Mouse (Mus musculus): ENCODE data around the gene Ufsp2.

Gene Ufsp2

DNA sequence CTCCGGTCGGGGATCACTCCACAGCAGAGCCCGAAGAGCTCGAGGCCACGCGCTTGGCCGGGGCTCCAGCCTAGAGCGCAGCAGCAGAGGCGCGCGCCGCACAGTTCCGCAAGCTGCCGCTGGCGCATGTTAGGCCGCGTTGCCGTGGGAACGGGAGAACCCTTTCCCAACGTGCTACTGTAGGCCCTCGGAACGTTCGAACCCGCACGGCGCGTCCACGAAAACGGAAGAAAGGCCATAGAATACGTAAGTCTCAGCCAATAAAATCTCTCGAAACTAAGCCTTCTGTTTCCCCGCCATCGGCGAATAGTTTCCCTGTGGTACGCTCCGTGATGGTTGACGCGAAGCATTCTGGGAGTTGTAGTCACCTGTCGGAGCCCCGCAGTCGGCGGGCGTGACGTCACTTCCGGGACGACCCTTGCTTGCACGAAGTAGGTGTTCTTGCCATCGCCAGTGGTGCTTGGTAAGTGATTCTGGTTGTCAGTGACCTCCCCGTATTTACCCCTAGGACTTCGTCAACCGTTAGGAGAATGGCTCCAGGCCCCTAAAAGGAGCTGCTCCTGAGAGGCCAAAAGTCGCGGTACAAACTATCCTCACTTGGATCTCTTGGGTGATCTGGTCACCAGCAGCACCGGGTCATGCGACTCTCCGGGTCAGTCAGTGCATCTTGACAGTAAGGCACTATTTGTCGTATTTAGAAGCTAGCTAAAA lies at the start of gene Ufsp2, which contains the start of gene 1700029J07Rik:
Ufsp2 (plus strand) TSS at position 403 of the 711 bp plus-strand sequence.
1700029J07Rik (minus strand) TSS at position 127 of the 711 bp plus-strand sequence.
- in situ Hi-C loops (cut with MboI, MseI): loop anchor here (25.0 kb wide), 2 partner anchors 1562 to 1737 kb away; partner anchors contain the start of genes Cdkn2aip, Rwdd4a and Trappc11

DNA sequence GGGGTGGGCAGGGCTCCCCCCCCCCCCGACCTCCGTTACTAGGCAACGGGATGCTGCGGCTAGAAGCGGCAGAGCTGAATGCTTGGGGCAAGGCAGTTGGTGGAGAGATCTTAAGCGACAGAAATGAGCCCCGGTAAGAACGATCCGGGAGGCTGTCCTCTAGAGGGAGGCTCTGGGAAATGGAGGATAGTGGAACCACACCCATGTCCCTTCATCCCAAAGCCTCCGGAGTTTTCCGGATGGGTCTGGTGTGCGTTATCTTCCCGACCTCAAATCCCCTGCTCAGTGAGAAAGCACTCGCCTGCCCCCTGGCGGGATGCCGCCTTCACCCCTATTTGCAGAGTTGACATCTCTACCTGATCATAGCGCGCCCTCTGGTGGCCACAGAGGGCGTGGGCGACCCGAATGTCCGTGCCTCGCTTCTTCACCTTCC lies 40.7 kb upstream of the Ufsp2 start, which contains the start of gene Ccdc110:
Ccdc110 (plus strand) TSS at position 38 of the 433 bp plus-strand sequence.
- in situ Hi-C loops (cut with MboI, MseI): loop anchor here (5.0 kb wide), 3 partner anchors 117 to 882 kb away; no protein-coding TSS in a partner anchor

DNA sequence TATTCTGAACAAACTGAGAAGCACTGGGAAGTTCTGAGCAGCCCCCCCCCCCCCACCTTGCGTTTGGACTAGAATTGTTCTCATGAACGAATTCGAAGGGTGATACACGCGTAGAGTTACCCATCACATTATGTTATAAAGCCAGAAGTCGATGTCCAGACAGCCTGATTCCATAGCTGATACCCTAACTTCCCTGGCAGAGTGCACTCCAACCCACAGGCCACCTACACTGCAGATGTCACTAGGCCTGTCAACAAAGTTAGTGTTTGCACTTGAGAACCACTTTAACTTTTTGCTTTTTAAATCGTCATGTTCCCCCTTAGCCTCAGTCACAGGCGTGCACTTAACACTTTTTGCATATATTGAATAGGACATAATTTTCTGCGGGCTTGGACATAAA lies 38.3 kb upstream of the Ufsp2 start:
- in situ Hi-C loops (cut with MboI, MseI): no loop called here

DNA sequence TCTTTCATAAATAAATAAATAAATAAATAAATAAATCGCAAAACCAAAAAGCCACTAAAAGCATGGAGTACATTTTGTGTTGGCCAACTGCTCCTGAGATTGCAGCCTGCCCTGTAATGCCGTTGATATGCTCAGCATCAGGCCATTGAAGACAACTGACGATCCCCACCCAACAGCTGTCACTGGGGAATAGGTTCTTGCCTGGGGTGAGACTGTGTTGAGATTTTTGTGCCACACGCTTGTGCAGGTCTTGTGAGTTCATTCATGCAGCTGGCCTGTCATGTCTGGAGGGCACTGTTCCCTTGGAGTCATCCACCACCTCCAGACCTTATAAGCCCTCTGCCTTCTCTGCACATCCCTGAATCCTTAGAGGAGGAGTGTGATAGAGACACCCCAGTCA lies 29.0 kb upstream of the Ufsp2 start:
- in situ Hi-C loops (cut with MboI, MseI): loop anchor here (10.0 kb wide), 1 partner anchor 601 kb away; no protein-coding TSS in a partner anchor

DNA sequence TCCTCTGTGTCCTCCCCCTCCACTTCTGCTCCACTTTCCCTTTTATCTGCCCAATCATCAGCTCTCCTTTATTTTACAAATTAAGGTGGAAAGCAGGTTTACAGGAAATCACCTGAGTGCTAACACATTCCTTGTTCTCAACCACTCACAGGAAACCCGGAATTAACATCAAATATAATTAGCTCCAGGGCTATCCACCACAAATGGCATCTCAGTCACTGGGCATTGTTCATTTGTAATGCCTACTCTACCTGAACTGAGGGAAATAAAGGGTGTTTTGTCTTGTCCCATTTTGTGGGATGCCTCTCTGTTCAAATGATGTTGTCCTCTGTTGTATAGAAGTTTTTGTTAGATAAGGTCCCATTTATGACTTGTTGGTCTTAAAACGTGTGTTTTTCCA lies 24.7 kb upstream of the Ufsp2 start:
- in situ Hi-C loops (cut with MboI, MseI): no loop called here

DNA sequence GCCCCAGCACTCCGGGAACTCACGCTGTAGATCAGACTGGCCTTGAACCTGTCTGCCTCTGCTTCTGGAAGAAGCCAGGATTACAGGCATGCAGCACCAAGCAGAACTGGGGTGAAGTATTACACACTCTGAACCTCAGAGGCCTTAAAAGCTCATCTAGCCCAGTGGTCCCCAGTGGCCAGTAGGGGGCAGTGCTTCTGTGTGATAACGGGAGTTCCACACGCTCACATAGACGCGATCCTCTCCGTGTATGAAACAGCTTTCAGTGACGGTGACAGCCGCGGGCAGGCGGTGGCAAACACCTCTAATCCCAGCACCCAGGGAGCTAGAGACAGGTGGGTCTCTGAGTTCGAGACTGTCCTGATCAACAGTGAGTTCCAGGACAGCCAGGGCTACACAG lies 4.4 kb upstream of the Ufsp2 start:
- in situ Hi-C loops (cut with MboI, MseI): no loop called here

DNA sequence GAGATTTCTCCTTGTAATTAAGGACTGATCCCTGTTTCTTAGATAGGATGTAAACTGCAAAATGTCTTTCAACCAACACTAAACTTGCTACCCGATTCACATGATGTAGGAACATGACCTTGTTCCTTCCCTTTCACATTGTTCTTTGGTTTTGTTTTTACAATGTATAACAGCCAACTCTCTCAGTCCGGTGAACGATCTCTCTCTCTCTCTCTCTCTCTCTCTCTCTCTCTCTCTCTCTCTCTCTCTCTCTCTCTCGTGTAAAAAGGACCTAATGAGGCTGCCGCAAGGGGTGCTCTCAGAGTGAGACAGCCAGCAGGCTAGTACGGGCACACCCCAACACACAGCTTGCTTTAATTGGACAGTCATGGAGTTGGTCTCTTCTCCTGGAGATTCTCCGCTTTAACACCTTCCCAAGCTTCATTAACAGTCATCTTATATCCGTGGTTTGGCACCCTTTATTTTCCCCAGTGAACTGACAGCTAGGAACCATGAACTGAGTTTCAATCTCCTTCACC lies 1.3 kb upstream of the Ufsp2 start:
- in situ Hi-C loops (cut with MboI, MseI): no loop called here

DNA sequence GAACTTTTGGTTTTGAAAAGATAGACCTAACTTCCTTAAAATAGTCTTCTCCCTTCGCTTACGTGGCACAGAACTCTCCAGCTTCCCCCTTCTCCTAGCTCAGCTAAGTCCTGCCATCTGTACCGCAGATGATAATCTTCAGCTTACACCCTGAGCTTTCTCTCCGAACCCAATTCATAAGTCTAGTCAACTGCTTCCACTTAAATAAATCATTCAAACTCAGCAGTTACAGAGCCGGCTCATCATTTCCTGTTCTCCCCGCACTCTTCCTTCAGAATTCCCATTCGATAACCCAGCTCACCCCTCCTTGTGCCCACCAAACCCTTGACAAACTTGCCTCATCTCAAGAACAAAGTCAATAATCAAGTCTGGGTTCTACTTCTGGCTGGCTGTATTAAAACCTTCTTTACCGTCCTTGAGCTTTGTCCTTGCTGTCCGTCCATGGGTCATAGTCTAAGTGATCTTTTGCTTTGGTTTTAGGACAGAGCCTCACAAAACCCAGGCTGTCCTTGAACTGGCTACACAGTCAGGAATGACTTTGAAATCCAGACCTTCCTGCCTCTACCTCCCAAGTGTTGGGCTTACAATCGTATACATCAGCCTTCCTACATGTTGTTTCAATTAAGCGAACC lies 625 bp downstream of the Ufsp2 start:
- in situ Hi-C loops (cut with MboI, MseI): loop anchor here (25.0 kb wide), 2 partner anchors 1561 to 1736 kb away; partner anchors contain the start of genes Cdkn2aip, Rwdd4a and Trappc11

DNA sequence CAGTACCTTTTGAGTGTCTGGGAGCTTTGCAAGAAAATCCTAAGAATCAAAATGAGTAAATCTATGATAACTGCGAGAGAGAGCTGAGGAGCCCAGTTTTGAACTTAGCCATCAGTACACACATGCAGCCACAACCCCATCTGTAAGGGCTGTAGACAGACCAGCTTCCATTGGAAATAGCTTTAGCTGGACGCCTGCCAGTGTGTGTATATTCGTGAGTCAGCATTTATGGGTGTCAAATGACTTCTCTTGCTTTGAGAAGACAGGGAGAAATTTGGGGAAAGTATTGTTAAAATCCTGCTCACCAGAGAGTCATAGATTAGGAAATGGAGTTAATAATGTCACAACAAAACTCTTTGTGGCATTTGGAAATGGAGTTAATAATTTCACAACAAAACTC lies 11.3 kb downstream of the Ufsp2 start:
- in situ Hi-C loops (cut with MboI, MseI): loop anchor here (25.0 kb wide), 2 partner anchors 1551 to 1726 kb away; partner anchors contain the start of genes Cdkn2aip, Rwdd4a and Trappc11

DNA sequence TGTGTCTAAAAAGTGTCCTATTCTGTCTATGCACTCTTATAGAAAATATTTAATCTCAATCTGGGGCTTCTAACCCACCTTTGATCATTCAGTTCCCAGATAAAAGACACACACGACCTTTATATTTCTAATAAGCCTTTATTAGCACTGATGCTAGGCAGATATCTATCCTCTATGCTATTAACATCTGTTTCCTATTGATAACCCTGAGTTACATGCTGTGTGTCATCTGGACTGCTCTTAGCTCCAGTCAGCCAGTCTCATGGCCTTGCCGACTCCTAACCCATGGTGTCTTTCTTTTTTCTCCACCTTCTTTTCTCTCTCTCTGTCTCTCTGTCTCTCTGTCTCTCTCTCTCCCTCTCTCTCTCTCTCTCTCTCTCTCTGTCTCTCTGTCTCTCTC lies 12.9 kb downstream of the Ufsp2 start:
- in situ Hi-C loops (cut with MboI, MseI): loop anchor here (25.0 kb wide), 2 partner anchors 1549 to 1724 kb away; partner anchors contain the start of genes Cdkn2aip, Rwdd4a and Trappc11

DNA sequence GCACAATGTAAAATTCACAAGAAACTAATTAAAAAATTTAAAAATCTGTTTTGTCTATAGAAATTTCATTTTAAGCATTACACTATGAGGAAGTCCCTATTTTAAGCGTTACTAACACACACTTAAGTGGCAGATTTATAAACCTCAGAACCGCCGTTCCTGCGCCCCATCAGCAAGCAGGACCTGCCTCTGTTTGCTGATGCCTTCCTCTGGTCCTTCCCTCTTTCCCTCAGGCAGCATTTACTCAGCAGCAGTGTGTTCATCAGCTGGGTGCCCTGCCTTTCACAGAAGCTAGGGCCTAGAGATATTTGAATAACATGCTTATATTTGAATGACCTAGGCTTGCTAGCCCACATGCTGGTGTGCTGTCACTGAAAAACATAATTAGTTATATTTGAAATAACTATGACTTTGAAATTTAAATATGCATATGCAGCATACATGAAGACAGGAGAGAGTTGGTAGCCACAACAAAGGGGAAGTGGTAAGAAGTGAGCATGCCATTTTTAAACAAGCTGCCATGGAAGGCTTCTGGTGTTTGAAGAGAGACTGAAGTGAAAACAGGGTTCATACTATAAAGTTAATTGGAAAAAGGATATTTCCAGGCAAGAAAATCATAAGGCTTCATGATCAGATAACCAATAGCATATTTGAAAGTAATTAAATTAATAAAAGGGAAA lies 15.4 kb downstream of the Ufsp2 start:
- in situ Hi-C loops (cut with MboI, MseI): loop anchor here (25.0 kb wide), 2 partner anchors 1547 to 1722 kb away; partner anchors contain the start of genes Cdkn2aip, Rwdd4a and Trappc11

DNA sequence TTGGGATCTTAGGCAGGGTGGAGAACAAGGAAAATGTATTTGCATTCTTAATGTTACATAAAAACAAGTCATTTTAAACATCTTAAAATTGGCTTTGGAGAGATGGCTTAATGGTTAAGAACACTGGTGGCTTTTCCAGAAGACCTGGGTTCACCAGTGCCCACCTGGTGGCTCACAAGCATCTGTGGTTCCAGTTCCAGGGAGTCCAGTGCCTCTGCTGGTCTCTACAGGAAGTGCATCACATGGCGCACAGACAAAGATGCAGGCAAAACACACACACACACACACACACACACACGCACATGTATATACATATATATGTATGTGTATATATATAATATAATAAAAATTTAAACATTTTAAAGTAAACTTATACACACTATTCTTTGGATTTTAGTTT lies 18.8 kb downstream of the Ufsp2 start:
- in situ Hi-C loops (cut with MboI, MseI): loop anchor here (25.0 kb wide), 2 partner anchors 1543 to 1718 kb away; partner anchors contain the start of genes Cdkn2aip, Rwdd4a and Trappc11

DNA sequence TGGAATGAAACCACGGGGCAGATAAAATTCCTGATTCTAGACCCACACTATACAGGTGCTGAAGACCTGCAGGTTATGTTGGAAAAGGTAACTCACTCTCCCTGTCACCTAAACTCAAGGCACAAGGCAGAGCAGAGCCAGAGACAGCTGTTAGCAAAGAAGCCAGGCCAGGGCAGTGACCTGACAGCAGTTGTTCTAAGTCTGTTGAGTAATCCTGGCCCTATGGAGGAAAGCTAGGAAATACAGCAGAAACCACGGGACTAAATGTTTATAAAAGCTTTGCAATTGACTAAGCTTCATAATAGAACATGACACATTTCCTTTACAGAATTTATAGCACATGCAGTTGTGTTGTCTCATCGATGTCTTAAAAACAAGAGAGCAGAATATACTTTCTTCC lies 20.2 kb downstream of the Ufsp2 start:
- in situ Hi-C loops (cut with MboI, MseI): loop anchor here (25.0 kb wide), 2 partner anchors 1542 to 1717 kb away; partner anchors contain the start of genes Cdkn2aip, Rwdd4a and Trappc11

DNA sequence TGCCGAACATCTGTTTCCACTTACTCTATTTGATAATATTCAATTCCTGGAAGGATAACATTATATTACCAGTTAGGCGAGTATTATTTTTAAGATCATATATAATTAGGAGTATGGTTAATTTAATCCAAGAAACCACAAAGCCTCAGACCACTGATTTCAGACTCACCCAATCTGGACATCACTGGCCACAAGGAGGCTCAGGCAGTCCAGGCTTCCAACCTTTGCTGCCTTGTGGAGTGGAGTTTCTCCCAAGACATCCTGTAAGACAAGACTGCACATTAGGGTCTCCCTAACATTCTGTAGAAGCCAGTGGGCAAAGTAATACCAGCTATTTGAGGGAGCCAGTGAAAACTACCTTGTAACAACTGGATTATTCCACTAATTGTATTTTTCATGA lies 22.9 kb downstream of the Ufsp2 start:
- in situ Hi-C loops (cut with MboI, MseI): loop anchor here (25.0 kb wide), 2 partner anchors 1539 to 1714 kb away; partner anchors contain the start of genes Cdkn2aip, Rwdd4a and Trappc11

DNA sequence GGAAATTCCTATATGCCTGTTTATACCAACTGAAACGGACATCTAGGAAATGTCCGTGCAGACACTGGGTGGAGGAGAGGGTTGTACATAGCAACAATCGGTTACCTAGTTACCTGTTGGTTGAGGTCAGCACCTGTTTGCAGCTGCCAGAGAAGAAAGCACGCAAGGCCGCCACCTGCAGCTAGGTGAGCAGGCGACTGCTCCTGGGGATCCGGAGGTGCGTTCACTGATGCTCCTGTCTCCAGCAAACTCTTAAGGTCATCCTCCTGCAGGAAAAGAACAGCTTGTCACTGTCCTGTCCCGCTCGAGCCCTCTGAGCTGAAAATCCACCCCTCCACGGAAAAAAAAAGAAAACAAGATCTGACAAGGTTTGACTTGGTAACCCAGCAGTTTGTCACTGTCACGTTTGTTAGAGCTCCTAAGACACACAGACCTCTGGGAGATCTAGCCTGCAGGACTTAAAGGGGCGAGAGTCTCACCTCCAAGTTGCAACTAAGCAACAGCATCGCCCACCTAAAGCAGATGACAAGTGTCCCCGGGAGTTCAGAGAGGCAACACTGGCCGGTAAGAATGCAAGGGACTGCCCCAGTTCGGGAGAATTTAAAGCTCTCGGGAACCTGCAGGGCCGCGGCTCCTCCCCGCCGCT lies 23.9 kb downstream of the Ufsp2 start, which contains the start of gene Lrp2bp:
Lrp2bp (plus strand) TSS at position 166 of the 646 bp plus-strand sequence.
- in situ Hi-C loops (cut with MboI, MseI): loop anchor here (25.0 kb wide), 2 partner anchors 1538 to 1713 kb away; partner anchors contain the start of genes Cdkn2aip, Rwdd4a and Trappc11

DNA sequence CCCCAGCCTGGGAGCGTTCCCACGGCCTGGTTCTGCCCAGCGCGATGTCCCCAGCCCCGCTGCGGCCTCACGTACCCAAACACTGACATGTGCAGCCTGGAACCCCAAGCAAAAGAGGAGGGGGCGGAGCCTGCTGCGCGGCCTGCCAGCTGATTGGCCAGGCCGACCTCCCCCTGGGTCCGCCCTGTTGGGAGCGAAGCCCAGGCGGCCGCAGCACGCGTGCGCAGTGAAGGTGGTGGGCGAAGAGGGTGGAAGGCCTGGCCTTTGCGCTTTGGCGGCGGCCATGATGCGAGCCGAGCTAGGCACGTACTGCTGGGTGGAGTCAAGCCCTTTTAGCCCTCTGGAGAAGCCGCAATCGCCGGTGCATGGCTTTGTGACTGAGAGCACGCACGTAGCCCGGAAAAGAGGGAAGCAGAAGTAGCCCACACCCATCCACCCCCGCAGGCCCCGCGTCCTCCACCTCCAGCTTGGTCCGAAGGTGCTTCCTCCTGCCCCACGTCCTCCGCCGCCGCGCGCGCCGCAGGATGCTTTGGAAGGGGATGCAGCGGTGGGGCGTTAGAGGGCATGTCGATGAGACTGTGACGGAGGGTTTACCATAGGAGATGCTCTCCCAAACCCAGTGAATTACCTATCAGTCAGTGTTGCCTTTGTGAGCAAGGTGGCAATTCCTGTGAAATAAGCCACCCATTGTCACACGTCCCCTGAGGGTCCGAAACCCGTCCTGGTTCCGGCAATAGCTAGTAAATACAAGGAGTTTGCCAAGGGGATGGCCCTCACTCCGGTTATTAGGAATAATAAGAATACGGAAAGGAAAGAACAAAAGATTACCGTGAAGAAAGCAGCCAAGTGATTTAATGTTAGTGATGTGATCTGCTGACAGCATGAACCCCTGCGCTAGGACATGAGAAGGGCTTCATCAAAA lies 24.7 kb downstream of the Ufsp2 start:
- in situ Hi-C loops (cut with MboI, MseI): loop anchor here (25.0 kb wide), 2 partner anchors 1537 to 1712 kb away; partner anchors contain the start of genes Cdkn2aip, Rwdd4a and Trappc11

DNA sequence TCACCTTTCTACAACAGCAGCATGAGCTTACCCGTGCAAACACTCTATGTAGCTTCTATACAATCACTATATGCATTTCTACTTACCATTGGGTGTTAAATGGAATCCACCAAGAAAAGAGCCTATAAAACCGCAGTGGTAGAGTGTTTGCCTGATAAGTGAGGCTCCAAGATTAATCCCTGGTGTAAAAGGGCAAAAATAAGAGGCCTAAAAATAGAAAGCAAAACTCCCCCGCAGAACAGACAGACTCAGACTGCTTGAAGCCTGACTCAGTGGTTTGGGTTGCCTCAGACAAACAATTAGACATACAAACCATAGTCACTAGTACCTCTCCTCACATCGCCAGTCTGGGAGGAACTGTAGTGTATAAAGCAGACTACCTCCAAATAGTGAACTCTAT lies 30.3 kb downstream of the Ufsp2 start, which contains the start of gene Ankrd37:
Ankrd37 (minus strand) TSS at position 112 of the 400 bp plus-strand sequence.
- in situ Hi-C loops (cut with MboI, MseI): no loop called here

DNA sequence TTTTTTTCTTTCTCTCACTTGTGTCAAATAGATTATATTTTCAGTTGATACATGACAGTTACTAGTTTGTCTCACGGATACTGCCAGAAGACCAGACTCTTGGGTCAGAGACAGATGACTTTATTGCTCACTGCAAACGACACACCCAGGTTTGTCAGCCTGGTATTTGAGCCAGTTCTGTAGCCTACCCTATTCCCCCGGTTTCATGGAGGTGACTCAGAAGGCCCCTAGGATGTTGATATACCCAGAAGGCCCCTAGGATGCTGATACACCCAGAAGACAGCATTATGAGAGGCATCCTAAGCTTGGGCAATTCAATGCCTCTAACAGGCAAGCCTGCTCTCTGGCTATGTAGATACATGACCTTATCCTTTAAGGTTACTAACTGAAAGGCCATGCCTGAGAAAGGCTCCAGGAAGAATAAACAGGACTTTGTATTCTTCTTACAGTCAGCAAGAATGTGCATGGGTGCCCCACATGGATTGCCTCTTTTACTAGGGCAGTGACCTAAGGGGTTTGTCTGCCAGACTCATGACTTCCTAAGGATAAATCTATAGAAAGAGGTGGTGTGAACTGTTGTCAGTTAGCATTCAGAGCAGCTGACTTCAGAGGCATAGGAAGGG lies 31.8 kb downstream of the Ufsp2 start:
- in situ Hi-C loops (cut with MboI, MseI): no loop called here

DNA sequence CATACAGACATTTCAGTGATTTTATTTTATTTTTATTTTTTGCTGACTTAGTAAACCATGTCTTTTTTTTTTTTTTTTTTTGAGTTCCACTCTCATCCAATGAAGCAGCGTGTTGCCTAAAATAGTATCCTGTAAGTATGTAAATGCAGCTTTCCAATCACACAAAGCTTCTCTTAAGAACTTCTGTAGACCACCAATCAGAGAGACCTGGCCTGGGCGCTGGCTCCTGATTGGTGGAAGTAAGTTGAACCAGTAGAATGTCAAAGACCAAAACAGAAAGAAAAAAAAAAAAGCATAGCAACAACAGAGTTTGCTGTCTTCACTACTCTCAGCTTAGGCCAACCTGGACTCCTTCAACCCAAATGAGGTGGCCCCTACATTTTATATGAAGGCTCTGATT lies 35.0 kb downstream of the Ufsp2 start:
- in situ Hi-C loops (cut with MboI, MseI): no loop called here

Data from T-helper 1 cell (primary cell).